8 mouse cellular contexts compared by ENCODE assay signal in genomic region chr11:54727327-54727901, GRCm38 (mm10).
A peak's percentile ranks its signal among the peaks of the same experiment; 100 is the strongest.
DNase-seq lines count a peak whose midpoint lies in the region; ATAC-seq and TF ChIP-seq lines count a peak whose summit lies in the region.

No protein-coding gene starts in this region.

- no peaks in the 10 kb centered on the region for H3K9me3 ChIP-seq in kidney, postnatal 0 days (replicated peaks; ENCODE audit: low read length)
- H3K9me3 ChIP-seq in kidney, embryonic 15.5 days (replicated peaks) = no peaks in the 10 kb centered on the region
- H3K9me3 ChIP-seq in limb, embryonic 10.5 days (replicated peaks) = no peaks in the 10 kb centered on the region

- no peaks in the 10 kb centered on the region for H3K4me1 ChIP-seq in kidney, postnatal 0 days (replicated peaks; ENCODE audit: insufficient read depth, low read length)
- peaks cover 9% of the 10 kb centered on the region for H3K4me1 ChIP-seq in kidney, embryonic 15.5 days
- H3K4me1 ChIP-seq in limb, embryonic 10.5 days = no peaks in the 10 kb centered on the region

- peaks cover 5% of the 10 kb centered on the region for H3K36me3 ChIP-seq in kidney, postnatal 0 days (ENCODE audit: insufficient read depth, low read length)
- peaks cover 54% of the 10 kb centered on the region for H3K36me3 ChIP-seq in kidney, embryonic 15.5 days
- peaks cover 79% of the 10 kb centered on the region for H3K36me3 ChIP-seq in limb, embryonic 10.5 days

- no peak overlapping the region for H3K4me3 ChIP-seq in kidney, postnatal 0 days (replicated peaks; ENCODE audit: low read depth, low read length)
- H3K4me3 ChIP-seq in kidney, embryonic 15.5 days (replicated peaks) = no peak overlapping the region
- no peak overlapping the region for H3K4me3 ChIP-seq in limb, embryonic 10.5 days

- no peak for ATAC-seq in kidney, postnatal 0 days (replicated peaks; ENCODE audit: low FRiP score, low read depth)
- no peak for ATAC-seq in kidney, embryonic 15.5 days (replicated peaks; ENCODE audit: low FRiP score)

- H3K9ac ChIP-seq in kidney, postnatal 0 days (ENCODE audit: low read depth, low read length) = no peak overlapping the region
- H3K9ac ChIP-seq in kidney, embryonic 15.5 days = no peak overlapping the region

- 0 out of 2 replicates have a peak overlapping the region, but pooled peaks have one; percentile 42 for H3K27ac ChIP-seq in kidney, postnatal 0 days
- no peak overlapping the region for H3K27ac ChIP-seq in kidney, embryonic 15.5 days
- no peak overlapping the region for H3K27ac ChIP-seq in limb, embryonic 10.5 days

- H3K27me3 ChIP-seq in kidney, postnatal 0 days (ENCODE audit: insufficient read depth, low read length) = no peaks in the 10 kb centered on the region
- no peaks in the 10 kb centered on the region for H3K27me3 ChIP-seq in kidney, embryonic 15.5 days
- H3K27me3 ChIP-seq in limb, embryonic 10.5 days (ENCODE audit: low read depth, poor library complexity, severe bottlenecking) = no peaks in the 10 kb centered on the region

- WGBS in kidney, postnatal 0 days = 49% methylated on average over 5 of the region's 5 CpGs
- 67% methylated on average over 5 of the region's 5 CpGs for WGBS in kidney, embryonic 15.5 days
- 85% methylated on average over 5 of the region's 5 CpGs for WGBS in limb, embryonic 10.5 days

- no peak; the same call in 1 of the 2 replicates for TF ChIP-seq CTCF in kidney, postnatal 0 days (IDR thresholded peaks at IDR 0.05; ENCODE audit: low read depth)

- H3K4me2 ChIP-seq in kidney, postnatal 0 days (ENCODE audit: low read length) = no peak overlapping the region
- no peak overlapping the region for H3K4me2 ChIP-seq in kidney, embryonic 15.5 days

- no peak for DNase-seq in kidney, postnatal 0 days (ENCODE audit: low spot score)
- DNase-seq in heart, adult 8-10 months (ENCODE audit: low spot score) = peak; percentile 42
- DNase-seq in layer of hippocampus, adult 9-11 months = peak; percentile 65
- DNase-seq in spleen, postnatal 14 days (ENCODE audit: low spot score in 2 of 2) = peak; percentile 26 to 43
- no peak for DNase-seq in limb, embryonic 10.5 days (ENCODE audit: low spot score)
- DNase-seq in urinary bladder, postnatal 10 days (ENCODE audit: low spot score) = no peak
- no peak for DNase-seq in left cerebral cortex, adult 18-20 months (ENCODE audit: low spot score in 2 of 2)

Comparison
In these comparisons a context has a peak if more than half of its experiments do, and no peak if none do; other contexts are left out.
1. DNase-seq: peak in heart, adult 8-10 months (single experiment), layer of hippocampus, adult 9-11 months (single experiment) and spleen, postnatal 14 days (2 of 2); none in kidney, postnatal 0 days (single experiment), limb, embryonic 10.5 days (single experiment), urinary bladder, postnatal 10 days (single experiment) and left cerebral cortex, adult 18-20 months (0 of 2).